Mouse (Mus musculus): ENCODE measurements around the gene Ttll8.

GRCm38 (mm10) chr15:88857361-88857760 lies 96.9 kb downstream of the Ttll8 start:
- TF ChIP-seq POLR2A (IDR thresholded peaks at IDR 0.05; ENCODE audit: low read depth, low read length) (no peak), CTCF (conservative IDR thresholded peaks at IDR 0.05; ENCODE audit: insufficient read depth, insufficient read length, low read depth, low read length) (no peak)

Data from kidney, adult 2 months (tissue).